Mouse (Mus musculus) T-helper 1 cell (primary cell): Measurements from ENCODE around the gene Agbl5.

Experiments
- in situ Hi-C: fragments of 300-600 bp; cut with MboI, MseI; formaldehyde crosslinking; loops from one replicate; pipeline ENCODE4 v1.15.1; 2025; ENCODE audit warnings: high pct_unique_total_duplicates

The Agbl5 gene

DNA sequence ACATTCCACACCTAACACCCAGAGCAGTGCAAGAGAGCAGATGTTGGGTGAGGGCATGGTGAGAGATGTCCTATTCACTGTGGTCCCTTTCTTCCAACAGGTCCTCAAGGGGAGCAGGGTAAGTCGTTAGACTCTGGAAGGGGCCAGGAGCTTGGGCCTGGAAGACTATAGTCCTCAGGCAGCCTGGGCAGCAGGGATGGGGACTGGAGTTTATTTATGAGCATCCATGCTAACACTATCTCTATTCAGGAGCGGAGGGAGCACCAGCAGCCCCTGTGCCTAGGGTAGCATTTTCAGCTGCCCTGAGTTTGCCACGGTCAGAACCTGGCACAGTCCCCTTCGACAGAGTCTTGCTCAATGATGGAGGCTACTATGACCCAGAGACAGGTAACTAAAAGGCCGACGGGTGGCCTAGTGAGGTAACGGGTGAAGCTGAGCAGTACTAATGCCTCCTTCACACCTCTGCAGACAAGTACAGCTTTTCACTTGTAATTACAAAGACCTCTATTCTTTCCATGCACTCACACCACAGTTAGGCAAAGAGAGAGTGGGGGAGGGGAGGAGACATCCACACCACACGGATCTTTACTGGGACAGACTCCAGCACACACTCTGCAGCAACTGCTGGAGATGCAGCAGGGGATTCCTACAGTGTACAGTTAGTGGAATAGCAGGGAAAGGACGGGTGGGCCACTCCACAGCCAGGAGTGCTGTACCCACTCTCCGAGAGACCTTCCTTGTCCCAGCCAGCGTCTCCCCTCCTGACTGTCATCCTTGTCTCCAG lies 31.5 kb downstream of the Agbl5 start:
- in situ Hi-C loops, result no loop called here

DNA sequence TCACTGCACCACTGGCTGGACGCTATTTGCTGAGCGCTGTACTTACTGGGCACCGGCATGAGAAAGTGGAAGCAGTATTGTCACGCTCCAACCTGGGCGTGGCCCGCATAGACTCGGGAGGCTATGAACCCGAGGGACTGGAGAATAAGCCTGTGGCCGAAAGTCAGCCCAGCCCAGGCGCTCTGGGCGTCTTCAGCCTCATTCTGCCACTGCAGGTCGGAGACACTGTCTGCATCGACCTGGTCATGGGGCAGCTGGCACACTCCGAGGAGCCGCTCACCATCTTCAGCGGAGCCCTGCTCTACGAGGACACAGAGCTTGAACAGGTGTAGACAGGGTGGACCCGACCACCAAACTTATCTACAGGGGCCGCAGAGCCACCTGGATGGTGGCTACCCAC lies 32.1 kb downstream of the Agbl5 start:
- in situ Hi-C loops, result no loop called here

DNA sequence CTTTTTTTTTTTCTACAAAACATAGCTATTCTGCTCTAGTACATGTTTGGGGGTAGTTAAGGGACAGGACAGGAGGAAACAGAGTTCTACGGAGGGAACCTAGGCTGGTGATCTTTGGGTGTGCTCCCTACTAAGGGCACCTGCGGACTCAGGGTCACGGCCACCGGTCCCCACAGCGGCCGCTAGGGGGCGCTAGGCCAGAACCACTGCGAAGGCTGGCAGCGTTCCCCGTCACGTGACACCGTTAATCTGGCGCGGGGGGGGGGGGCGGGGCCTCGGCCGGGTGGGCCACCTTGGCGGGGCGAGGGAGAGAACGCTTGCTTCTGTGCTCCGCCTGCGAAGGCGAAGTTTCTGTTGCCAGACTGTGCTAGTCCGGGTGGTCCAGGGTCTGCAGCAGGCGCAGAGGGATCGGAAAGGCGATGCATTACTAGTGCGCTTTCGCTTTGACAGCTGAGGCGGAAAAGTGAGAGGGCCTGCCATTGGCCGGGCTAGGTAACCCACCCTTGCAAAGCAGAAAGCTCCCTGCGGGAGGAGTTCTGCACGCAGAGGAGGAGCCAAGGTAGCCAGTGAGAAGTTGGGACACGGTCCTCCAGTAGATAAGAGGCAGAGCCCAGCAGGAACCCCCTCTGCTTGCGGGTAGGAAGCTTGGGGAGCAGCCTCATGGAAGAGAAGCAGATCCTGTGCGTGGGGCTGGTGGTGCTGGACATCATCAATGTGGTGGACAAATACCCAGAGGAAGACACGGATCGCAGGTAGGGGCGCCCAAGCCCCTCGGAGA lies 33.0 kb downstream of the Agbl5 start, which contains the start of gene Khk:
Gene Khk, plus strand, starts transcription at position 176 of the 778 bp plus-strand sequence.
- in situ Hi-C loops, result no loop called here

DNA sequence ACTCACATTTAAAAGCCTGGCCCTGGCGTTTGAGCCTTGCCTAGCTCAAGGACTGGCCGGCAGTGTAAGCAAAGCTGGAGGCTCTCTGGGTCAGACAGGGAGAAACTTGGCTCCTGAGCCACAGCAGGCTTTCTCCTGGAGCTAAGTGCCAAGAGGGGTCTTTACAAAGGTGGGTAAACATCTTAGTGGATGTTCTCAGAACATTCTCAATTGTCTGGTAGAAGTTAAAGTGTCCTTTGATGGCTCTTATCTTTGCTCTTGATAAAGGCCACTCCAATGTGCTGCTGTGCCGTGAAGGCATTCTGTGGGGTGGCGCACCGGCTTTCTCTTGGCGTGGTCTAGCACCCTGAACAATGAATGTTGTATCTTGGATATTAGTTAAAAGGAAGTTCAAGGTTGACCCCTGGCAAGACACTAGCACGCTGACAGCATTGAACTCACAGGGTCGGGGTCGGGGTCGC lies 34.1 kb downstream of the Agbl5 start:
- in situ Hi-C loops, result no loop called here

DNA sequence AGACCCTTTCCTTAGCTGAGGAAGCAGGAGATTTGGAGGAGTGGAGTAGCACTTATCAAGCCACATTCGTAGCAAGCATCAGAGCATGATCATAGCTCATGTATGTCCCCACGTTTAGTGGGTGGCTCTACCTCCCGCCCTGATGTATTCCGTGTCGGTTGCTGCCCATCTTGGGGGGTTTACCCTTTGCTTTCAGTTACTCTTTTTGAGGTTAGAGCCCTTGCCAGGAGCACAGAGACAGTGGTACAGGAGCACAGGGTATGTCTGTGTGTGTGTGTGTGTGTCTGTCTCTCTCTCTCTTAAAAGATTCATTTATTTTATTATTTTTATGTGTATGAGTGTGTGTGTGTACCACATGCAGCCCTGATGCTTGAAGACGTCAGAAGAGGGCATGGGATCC lies 34.6 kb downstream of the Agbl5 start:
- in situ Hi-C loops, result no loop called here

DNA sequence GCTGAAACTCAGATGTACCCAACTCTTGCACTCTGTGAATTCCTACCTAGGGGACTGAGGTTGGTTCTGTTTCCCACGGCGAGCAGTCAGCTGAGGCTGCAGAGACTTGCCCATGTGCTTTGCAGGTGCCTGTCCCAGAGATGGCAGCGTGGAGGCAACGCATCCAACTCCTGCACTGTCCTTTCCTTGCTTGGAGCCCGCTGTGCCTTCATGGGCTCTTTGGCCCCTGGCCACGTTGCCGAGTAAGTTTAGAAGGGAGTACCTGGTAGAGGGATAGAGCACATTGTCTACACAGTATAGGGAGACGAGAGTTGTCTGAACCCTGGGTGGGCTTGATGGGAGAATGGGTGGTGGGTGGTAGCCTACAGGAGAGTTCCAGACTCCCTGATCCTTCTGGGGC lies 36.1 kb downstream of the Agbl5 start:
- in situ Hi-C loops, result loop anchor here (5.0 kb wide), 1 partner anchor 78 kb away; no protein-coding TSS in a partner anchor

DNA sequence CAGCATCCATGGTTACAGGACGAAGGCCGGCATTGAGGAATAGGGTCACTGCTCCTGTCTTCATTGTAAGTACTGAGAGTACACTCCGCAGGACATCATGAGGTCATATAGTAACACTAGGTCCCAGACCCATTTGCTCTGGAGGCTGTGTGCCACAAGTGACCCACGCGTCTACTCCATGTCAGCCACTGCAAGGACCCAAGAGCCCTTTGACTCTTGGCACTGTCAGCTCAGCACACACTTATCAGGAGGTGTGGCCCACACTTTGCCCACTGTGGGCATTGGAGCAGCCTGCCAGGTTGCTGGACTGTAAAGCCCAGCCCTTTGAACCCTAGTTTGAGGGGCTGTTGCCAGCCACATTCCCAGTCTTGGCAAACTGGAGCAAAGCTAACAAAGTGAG lies 36.7 kb downstream of the Agbl5 start:
- in situ Hi-C loops, result loop anchor here (5.0 kb wide), 1 partner anchor 77 kb away; no protein-coding TSS in a partner anchor

DNA sequence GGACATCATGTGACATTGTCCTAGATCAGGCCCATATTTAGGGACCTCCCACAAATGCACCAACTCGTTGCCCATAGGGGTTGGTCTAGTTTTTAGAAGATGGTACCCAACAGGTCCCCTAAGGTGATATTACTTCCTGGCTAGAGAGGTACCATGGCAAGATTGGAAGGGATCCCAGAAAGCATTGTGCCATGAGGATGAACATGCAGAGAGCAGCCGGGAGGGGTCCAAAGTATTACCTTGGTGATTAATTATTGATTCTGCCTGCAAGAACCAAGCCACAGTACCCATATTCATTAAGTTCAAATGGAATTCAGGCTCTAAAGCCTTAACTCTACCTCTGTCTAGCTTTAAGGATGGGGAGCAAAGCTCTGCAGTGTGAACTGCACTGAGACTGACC lies 37.6 kb downstream of the Agbl5 start:
- in situ Hi-C loops, result loop anchor here (5.0 kb wide), 1 partner anchor 76 kb away; no protein-coding TSS in a partner anchor

DNA sequence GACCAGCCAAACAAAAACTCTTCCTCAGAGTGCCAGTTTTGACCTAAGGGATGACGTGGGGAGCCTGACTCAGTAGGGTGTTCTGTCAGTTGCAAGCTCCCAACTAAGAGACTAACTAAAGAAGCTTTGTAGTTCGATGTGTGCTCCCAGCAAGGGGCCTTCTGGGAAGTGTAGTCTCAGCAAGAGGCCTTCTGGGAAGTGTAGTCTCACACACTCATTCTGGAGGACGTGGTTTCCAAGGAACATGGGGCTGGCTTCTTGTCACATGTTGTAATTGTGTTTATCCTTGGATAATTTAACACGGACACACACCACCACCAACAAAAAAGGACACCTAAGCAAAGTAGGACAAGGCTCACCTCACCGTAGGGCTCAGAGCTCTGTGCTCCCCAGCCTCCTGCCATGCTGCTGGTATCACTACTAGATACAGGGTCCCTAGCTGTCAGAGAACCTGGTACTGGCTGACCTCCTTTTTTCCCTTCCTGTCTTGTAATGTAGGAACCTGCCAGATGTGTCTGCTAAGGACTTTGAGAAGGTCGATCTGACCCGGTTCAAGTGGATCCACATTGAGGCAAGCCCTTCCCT lies 39.5 kb downstream of the Agbl5 start:
- in situ Hi-C loops, result loop anchor here (5.0 kb wide), 1 partner anchor 74 kb away; no protein-coding TSS in a partner anchor

DNA sequence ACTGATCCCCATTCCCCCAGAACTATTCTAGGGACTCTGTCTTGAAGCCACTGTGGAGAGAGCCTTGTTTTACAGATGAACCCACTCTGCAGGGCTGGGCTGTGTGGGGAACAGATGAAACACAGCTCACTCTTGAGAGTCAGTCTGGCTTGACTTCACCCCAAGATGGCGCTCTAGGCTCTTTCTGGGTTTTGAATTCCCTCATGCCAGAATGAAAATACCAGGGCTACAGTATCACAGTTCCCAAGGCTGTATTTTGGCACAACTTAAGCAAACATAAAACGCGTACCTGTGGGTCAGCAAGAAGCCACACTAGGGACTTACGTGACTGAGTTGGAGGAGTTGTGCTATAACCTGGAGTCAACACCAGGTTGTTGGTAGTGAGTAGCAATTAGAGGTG lies 41.6 kb downstream of the Agbl5 start:
- in situ Hi-C loops, result loop anchor here (5.0 kb wide), 1 partner anchor 52 kb away; no protein-coding TSS in a partner anchor

DNA sequence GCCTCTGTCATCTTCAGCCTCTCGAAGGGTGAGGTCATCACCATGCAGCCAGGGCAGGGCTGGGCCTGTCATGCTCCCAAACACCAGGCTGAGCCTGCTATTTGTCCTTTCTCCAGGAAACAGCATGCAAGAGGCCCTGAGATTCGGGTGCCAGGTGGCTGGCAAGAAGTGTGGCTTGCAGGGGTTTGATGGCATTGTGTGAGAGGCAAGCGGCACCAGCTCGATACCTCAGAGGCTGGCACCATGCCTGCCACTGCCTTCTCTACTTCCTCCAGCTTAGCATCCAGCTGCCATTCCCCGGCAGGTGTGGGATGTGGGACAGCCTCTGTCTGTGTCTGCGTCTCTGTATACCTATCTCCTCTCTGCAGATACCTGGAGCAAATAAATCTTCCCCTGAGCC lies 42.4 kb downstream of the Agbl5 start:
- in situ Hi-C loops, result loop anchor here (5.0 kb wide), 1 partner anchor 51 kb away; no protein-coding TSS in a partner anchor

DNA sequence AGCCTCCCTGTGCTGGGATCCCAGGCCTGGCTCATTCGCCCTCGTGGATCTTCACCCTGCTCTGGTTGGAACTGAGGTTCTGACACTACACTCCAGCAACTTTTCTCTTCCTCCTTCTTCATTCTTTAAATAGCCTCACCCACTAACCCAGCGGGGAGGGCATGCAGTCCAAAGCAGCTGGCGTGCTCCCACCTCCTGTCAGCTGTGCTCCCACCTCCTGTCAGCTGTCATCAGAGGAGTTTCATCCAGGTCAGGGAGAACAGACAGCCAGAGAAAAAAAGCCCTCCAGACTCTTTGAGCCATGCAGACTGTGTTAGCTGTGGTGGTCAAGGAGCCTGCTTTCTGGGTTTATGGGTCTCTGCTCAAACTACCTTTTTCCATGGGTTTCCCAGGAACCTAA lies 42.9 kb downstream of the Agbl5 start:
- in situ Hi-C loops, result loop anchor here (5.0 kb wide), 1 partner anchor 51 kb away; no protein-coding TSS in a partner anchor

DNA sequence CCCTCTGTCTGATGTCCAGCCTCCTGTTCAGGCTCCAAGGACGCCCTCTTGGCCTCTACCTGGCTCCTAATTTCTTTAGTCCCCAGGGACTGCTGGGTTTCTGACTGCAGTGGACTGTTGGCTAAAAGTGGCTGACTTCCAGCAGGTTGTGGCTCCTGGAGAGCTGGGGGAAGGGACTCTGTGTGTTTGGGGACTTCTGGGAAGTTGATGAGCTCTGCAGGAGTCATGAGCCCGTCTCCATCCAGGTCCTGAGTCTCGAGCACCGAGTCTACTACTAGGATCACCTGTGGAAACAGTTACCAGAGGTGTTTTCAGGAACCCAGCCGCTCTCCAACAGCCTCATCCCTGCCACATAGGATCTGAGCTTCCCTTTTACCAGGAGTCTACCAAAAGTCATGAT lies 45.2 kb downstream of the Agbl5 start:
- in situ Hi-C loops, result loop anchor here (5.0 kb wide), 1 partner anchor 49 kb away; no protein-coding TSS in a partner anchor

DNA sequence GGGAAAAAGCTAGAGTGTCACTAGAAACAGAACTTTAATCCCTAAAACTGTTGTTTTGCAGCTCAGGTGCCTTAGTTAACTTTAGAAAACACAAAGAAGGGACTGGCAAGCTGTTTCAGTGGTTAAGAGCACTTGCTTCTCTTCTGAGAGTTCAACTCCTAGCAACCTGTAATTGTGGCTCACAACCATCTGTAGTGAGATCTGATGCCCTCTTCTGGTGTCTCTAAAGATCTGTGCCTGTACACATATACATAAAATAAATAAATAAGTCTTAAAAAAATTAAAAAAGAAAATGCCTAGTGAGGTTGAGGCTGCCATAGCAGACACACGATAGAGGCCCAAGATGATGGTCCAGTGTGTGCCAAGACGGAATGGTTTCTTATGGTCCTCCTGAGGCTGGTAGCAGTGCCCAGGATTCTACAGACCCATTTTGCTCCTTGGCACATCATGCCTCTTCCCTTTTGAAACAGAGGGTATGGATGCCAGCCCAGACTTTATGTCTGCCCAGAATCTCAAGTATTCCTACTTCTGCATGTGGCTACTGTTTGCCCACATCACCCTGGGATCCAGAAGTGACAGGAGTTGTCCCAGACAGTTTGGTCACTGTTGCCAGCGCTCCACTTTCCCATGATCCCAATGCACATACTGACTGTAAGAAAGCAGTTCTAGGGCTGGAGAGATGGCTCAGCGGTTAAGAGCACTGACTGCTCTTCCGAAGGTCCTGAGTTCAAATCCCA lies 46.4 kb downstream of the Agbl5 start:
- in situ Hi-C loops, result loop anchor here (5.0 kb wide), 1 partner anchor 47 kb away; no protein-coding TSS in a partner anchor

DNA sequence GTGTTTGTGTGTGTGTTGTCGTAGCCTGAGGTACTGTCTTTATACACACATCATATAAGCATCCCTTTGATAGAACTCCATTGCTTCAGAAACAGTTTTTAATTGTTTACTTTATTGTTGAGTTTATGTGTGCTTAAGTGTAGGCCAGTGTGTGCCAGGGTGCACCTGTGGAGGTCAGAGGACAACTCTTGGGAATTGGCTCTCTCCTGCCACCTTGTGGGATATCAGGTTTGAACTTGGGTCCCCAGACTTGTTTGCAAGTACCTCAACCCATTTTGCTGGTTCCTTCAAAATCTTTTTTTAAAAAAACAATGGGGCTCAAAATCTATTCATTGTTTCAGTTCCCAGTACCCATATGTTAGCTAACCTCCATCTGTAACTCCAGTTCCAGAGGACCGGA lies 54.5 kb downstream of the Agbl5 start:
- in situ Hi-C loops, result no loop called here

DNA sequence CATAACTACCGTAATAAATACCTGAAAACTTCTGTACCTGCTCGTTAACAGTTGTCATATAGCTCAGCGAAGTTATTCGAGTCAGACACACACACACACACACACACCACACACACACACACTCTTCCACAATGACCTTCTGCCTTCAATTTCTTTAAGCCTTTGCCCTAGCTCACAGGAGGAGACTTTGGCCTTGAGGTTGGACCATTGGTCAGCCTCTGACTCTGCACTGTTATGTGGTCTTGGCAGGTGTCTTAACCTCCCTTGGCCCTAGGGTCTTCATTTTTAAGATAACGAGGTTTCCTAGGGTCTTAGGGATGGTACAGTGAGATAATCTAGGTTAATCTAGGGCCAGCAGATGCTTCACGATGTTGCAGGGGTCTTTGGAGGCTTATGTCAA lies 55.9 kb downstream of the Agbl5 start:
- in situ Hi-C loops, result no loop called here

DNA sequence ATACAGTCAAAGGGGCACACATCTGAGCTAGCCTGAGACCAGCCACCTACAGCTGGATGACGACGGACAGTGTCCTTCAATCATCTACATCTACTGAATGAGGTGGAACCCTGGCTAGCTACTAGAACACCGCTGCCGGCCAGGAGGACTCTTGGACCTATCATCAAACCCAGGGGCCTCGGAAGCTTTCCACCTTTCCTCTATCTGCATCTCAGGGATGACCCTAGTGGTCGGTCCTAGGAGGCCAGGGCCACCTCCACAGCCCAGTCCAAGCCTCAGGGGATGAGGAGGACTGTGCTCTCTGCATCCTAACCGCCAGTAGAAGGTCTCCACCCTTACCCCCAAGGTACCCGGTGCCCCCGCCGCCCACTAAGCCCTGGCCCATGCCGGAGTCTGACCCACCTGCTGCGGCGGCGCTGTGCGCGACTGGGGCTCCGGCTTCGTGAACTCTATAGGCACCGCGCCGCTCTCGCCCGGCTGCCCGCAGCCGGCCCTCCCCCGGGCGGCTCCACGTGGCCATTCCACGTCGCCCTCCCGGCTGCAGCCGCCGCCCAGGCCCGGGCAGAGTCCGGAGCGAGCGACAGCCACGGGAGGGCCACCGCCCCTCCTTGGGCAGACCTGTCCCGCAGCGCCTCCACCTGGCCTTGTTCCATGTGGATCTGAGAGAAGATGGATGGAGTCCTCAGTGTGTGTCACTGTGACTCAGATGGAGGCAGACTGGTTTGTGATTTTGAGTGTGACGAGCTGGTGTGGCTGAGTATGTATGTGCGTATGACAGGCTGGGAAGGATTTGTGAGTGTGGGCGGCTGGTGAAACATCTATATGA lies 56.7 kb downstream of the Agbl5 start, which contains the start of gene Cgref1:
Gene Cgref1, minus strand, starts transcription at position 636 of the 826 bp plus-strand sequence.
- in situ Hi-C loops, result no loop called here

DNA sequence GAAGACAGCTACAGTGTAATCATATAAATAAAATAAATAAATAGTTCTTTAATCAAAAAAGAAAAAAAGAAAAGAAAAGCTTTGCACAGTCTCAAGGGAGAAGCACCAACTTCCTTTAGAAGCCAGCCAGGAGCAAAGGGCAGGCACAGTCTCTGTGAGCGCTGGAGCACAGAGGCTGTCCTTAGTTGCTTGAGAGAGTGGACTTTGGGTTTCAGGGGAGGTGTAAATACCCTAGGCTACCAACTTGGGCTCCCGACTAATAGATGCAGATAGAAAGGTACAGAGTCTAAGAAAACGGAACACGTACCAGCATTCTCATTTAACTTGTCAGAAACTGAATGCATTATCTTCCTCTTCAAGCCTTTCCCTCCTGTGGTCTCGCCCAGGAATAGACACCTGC lies 60.1 kb downstream of the Agbl5 start:
- in situ Hi-C loops, result no loop called here

DNA sequence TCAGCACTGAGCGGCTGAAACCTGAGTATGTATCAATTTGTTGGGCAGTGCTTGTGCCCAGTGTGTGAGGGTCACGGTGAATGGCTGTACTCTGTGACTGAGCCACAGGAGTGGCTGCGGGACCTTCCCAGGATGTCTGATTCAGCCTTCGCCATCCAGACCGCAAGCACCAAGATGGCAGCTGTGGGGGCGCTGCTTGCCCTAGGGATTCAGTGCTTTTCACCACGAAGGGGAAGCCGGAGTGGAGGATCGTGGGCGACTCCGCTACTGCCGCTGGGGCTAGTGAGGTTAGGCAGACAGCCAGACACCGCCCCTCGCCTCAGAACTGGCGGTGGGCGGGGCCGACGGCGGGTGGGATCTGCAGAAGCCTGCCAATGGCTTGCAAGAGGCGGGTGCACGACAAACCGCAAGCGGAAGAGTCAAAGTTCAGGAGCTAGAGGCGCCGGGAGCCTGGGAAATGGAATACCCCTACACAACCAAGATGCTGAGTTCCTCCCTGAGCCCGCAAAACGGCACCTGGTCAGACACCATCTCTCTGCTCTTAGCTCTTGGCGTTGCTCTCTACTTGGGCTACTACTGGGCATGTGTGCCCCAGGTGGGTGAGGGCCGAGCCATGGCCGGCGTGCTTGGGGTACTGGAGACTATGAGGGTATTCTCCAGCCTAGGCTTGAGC lies 61.3 kb downstream of the Agbl5 start:
- in situ Hi-C loops, result no loop called here

DNA sequence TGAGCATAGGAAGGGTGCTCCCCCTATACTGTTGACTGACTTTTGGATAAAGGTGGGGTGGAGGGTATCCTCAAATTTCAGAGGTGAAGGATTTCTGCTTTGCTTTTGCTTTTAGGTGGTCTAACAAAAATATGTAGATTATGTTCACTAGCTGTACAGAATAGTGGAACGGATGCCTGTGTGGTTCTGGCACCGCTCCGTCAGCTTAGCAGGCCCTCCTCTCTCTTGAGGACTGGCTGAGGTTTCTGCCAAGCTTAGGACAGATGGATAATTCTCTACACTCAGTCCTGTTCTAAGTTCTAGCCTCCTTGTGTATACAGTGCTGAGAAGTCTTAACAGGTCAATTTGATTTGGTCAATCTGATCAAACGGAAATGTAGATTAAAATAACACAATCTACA lies 62.0 kb downstream of the Agbl5 start:
- in situ Hi-C loops, result no loop called here
